Mouse (Mus musculus): ENCODE measurements around the gene Enpp3. TPM values are rescaled to one million over a fixed set of nuclear protein-coding genes. Genes with fewer than 3 reads are reported as not detected.

The Enpp3 gene
- polyA plus RNA-seq, 1 experiment from 2014 or later, result 152 TPM

DNA sequence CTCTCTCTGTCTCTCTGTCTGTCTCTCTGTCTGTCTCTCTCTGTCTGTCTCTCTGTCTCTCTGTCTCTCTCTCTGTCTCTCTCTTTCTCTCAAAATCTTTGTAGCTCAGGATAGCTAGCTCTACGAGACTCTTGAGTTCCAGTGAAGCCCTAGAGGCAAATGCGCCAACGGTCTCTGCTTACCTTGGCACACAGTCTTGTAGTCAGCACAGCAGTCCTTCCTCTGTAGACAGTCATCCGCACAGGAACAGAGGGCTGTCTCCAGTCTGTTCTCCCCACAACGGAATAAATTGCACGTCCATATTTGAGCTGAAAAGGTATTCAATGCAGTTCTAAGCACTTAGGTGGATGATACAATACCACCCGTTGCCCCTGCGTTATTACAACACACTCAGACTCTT, 18.0 kb downstream of the Enpp3 start:
- H3K27ac ChIP-seq (ENCODE audit: low read depth, low read length), result no peak overlapping the region
- 0 out of 2 replicates have a peak, but pooled peaks cover 3% of the 10 kb centered on the region for H3K4me1 ChIP-seq (replicated peaks; ENCODE audit: control insufficient read depth, insufficient read depth, low read length)
- no peaks in the 10 kb centered on the region for H3K9me3 ChIP-seq (ENCODE audit: control insufficient read depth)
- 83% methylated on average over 8 of the region's 8 CpGs for WGBS
- H3K9ac ChIP-seq (ENCODE audit: low read depth, low read length), result no peak overlapping the region
- H3K4me3 ChIP-seq (ENCODE audit: low read depth, low read length), result no peak overlapping the region
- no peaks in the 10 kb centered on the region for H3K36me3 ChIP-seq (ENCODE audit: control insufficient read depth, insufficient read depth)
- H3K4me2 ChIP-seq (replicated peaks; ENCODE audit: low read depth), result no peak overlapping the region
- TF ChIP-seq CTCF (IDR thresholded peaks at IDR 0.05; ENCODE audit: low read depth), result no peak
- H3K27me3 ChIP-seq (replicated peaks; ENCODE audit: control insufficient read depth, insufficient read depth, low read length), result no peaks in the 10 kb centered on the region
- no peak for ATAC-seq

DNA sequence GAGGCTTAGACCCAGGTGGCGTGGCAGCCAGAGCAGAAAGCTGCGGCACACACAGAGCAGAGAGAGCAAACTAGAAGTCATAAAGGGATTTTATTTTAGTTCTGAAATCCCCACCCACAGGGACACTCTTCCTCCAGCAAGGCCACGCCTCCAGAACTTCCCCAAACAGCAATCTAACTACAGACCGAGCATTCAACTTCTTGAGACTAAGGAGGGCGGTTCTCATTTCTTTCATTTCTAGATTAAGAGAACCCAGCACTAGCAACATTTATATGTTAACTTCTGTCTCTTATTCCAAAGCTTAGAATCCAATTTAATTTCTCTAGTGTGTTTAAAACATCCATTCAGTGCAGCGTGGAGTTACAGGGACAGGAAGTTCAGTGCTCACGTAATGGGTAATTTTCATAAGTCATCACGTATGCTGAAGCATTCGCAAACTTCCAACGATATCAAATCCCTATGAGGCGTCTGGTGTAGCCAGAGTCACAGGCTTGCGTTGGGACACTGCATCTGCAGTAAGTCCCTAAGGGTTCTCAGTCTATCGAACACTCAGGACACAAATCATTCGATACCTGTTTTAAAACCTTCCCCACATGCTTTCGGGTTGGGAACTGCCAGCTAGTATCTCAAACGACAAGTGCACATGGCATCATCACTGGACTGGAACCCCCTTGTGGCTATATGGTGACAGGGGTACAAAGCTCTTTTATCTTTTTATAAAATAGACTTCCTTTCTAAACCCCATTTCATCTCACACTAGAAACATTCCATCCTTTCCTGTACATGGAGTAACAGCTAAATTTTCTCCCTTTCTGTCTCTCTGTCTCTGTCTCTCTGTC, 18.7 kb downstream of the Enpp3 start:
- no peaks in the 10 kb centered on the region for H3K36me3 ChIP-seq (ENCODE audit: control insufficient read depth, insufficient read depth)
- ATAC-seq, result no peak
- H3K4me1 ChIP-seq (replicated peaks; ENCODE audit: control insufficient read depth, insufficient read depth, low read length), result 0 out of 2 replicates have a peak, but pooled peaks cover 3% of the 10 kb centered on the region
- H3K4me2 ChIP-seq (replicated peaks; ENCODE audit: low read depth), result peak overlapping the region; percentile 9; the same call in 1 of the 2 replicates
- H3K9ac ChIP-seq (ENCODE audit: low read depth, low read length), result no peak overlapping the region
- WGBS, result 50% methylated on average over 16 of the region's 16 CpGs
- no peak overlapping the region for H3K4me3 ChIP-seq (ENCODE audit: low read depth, low read length)
- H3K27ac ChIP-seq (ENCODE audit: low read depth, low read length), result peak overlapping the region; percentile 5; the same call in 1 of the 2 replicates
- no peaks in the 10 kb centered on the region for H3K27me3 ChIP-seq (replicated peaks; ENCODE audit: control insufficient read depth, insufficient read depth, low read length)
- TF ChIP-seq CTCF (IDR thresholded peaks at IDR 0.05; ENCODE audit: low read depth), result no peak
- H3K9me3 ChIP-seq (ENCODE audit: control insufficient read depth), result no peaks in the 10 kb centered on the region

DNA sequence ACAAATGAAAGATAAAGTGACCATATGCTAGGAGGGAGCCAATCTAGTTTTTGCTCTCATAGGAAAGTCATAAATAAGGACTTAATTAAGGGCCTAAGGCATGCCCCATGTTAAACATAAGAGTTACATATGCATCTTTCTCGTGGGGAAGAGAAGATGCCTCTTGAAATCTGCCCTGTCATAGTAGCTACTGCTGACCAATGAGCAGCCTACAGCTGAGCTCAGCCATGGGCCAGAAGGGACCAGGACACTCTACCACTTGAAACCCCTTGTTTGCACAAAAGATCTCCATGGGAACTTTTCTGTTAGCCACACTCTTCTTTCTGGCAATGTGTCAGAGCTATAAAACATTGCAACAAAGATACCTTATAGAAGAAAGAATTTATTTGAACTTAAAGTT, 19.4 kb downstream of the Enpp3 start:
- no peak overlapping the region for H3K27ac ChIP-seq (ENCODE audit: low read depth, low read length)
- WGBS, result 24% methylated on average over 1 of the region's 1 CpGs

DNA sequence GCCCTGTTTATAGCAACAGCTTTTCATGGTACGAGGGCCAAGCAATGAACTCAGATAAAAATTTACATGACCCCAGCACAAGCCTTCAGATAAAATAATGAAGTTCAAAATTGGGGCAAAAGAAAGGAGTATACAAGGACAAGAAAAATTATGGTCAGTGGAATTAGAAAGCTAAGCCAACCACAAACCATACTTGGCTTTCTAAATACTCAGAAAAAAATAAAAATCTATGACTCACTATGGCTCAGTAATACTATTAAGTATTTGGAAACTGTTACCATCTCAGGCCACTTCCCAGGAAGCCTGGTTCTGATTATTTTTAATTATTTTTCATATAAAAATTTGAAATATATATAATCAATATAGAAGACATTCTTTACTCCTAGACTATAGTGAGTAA, 19.8 kb downstream of the Enpp3 start:
- Histone ChIP-seq H3K27ac (ENCODE audit: low read depth, low read length) (no peak overlapping the region), H3K4me1 (replicated peaks; ENCODE audit: control insufficient read depth, insufficient read depth, low read length) (0 out of 2 replicates have a peak, but pooled peaks cover 3% of the 10 kb centered on the region), H3K9ac (ENCODE audit: low read depth, low read length) (no peak overlapping the region), H3K9me3 (ENCODE audit: control insufficient read depth) (no peaks in the 10 kb centered on the region), H3K36me3 (ENCODE audit: control insufficient read depth, insufficient read depth) (0 out of 2 replicates have a peak, but pooled peaks cover 5% of the 10 kb centered on the region), H3K27me3 (replicated peaks; ENCODE audit: control insufficient read depth, insufficient read depth, low read length) (no peaks in the 10 kb centered on the region), H3K4me2 (replicated peaks; ENCODE audit: low read depth) (no peak overlapping the region), H3K4me3 (ENCODE audit: low read depth, low read length) (no peak overlapping the region)
- no peak for TF ChIP-seq CTCF (IDR thresholded peaks at IDR 0.05; ENCODE audit: low read depth)
- ATAC-seq, result no peak
- 45% methylated on average over 1 of the region's 1 CpGs for WGBS

More for the DNA sequence above, 19.4 kb downstream of the Enpp3 start:
- TF ChIP-seq CTCF (IDR thresholded peaks at IDR 0.05; ENCODE audit: low read depth), result no peak
- no peak overlapping the region for H3K9ac ChIP-seq (ENCODE audit: low read depth, low read length)
- H3K27me3 ChIP-seq (replicated peaks; ENCODE audit: control insufficient read depth, insufficient read depth, low read length), result no peaks in the 10 kb centered on the region
- 0 out of 2 replicates have a peak, but pooled peaks cover under 1% of the 10 kb centered on the region for H3K36me3 ChIP-seq (ENCODE audit: control insufficient read depth, insufficient read depth)
- H3K9me3 ChIP-seq (ENCODE audit: control insufficient read depth), result no peaks in the 10 kb centered on the region
- H3K4me1 ChIP-seq (replicated peaks; ENCODE audit: control insufficient read depth, insufficient read depth, low read length), result 0 out of 2 replicates have a peak, but pooled peaks cover 3% of the 10 kb centered on the region
- no peak for ATAC-seq
- no peak overlapping the region for H3K4me3 ChIP-seq (ENCODE audit: low read depth, low read length)
- H3K4me2 ChIP-seq (replicated peaks; ENCODE audit: low read depth), result no peak overlapping the region; the same call in 1 of the 2 replicates

DNA sequence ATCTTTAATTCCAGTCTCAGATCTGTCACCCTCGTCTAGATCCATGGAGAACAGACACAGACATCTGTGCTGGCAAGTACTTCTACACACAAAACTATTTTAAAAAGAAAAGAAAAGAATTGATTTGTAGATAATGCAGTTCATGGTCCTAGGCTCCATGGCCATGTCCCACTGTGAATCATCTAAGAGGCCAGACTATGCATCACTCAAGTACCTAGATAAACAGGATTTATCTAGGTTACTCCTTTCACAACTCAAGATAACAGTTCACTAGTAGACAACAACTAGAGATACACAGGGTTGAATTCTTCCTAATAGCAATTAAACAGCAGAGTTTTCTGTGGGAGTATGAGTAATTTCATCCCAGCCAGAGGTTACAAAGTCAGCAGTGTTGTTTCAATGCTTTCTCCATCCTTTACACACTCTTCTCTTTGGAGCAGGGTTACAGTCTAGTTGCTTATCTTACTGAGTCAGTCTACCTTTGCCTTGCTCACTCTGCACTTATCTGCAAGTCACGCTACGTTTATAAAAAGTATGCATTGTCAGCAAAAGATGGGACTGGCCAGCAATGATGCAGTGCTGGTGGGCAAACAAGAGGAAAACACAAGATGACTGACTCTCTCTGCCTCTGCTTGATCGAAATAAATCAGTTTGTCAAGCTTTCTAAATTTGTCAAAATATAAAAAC, 20.5 kb downstream of the Enpp3 start:
- no peaks in the 10 kb centered on the region for H3K9me3 ChIP-seq (ENCODE audit: control insufficient read depth)
- ATAC-seq, result peak; percentile 84
- WGBS, result 51% methylated on average over 4 of the region's 4 CpGs
- no peaks in the 10 kb centered on the region for H3K27me3 ChIP-seq (replicated peaks; ENCODE audit: control insufficient read depth, insufficient read depth, low read length)
- no peak for TF ChIP-seq CTCF (IDR thresholded peaks at IDR 0.05; ENCODE audit: low read depth)
- peak overlapping the region; percentile 55 for H3K27ac ChIP-seq (ENCODE audit: low read depth, low read length)
- no peak overlapping the region for H3K9ac ChIP-seq (ENCODE audit: low read depth, low read length)
- H3K36me3 ChIP-seq (ENCODE audit: control insufficient read depth, insufficient read depth), result peaks cover 12% of the 10 kb centered on the region; the same call in 1 of the 2 replicates
- H3K4me1 ChIP-seq (replicated peaks; ENCODE audit: control insufficient read depth, insufficient read depth, low read length), result 0 out of 2 replicates have a peak, but pooled peaks cover 3% of the 10 kb centered on the region
- no peak overlapping the region for H3K4me2 ChIP-seq (replicated peaks; ENCODE audit: low read depth)
- H3K4me3 ChIP-seq (ENCODE audit: low read depth, low read length), result no peak overlapping the region

DNA sequence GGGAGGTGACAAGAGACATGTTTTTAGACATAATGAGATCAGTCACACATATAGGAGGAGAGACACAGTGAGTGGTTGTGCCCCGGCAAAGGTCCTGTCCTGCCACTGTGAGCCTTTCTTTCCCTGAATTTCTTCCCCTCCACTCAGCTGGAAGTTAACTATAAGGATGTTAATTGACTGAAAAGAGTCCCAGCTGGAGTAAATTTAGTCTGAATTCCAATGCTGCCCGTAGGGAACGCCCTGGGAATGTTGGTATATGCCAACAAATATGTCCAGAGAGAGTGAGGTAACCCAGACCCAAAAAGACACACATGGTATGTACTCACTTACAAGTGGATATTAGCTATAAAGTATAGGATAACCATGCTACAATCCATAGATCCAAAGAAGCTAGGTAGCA, 23.1 kb downstream of the Enpp3 start:
- no peak overlapping the region for H3K4me2 ChIP-seq (replicated peaks; ENCODE audit: low read depth)
- H3K9me3 ChIP-seq (ENCODE audit: control insufficient read depth), result no peaks in the 10 kb centered on the region
- no peak overlapping the region for H3K27ac ChIP-seq (ENCODE audit: low read depth, low read length)
- H3K27me3 ChIP-seq (replicated peaks; ENCODE audit: control insufficient read depth, insufficient read depth, low read length), result no peaks in the 10 kb centered on the region
- peaks cover 21% of the 10 kb centered on the region; the same call in 1 of the 2 replicates for H3K36me3 ChIP-seq (ENCODE audit: control insufficient read depth, insufficient read depth)
- H3K9ac ChIP-seq (ENCODE audit: low read depth, low read length), result no peak overlapping the region
- H3K4me1 ChIP-seq (replicated peaks; ENCODE audit: control insufficient read depth, insufficient read depth, low read length), result no peaks in the 10 kb centered on the region
- no peak for TF ChIP-seq CTCF (IDR thresholded peaks at IDR 0.05; ENCODE audit: low read depth)
- H3K4me3 ChIP-seq (ENCODE audit: low read depth, low read length), result no peak overlapping the region
- 89% methylated on average over 3 of the region's 3 CpGs for WGBS
- no peak for ATAC-seq

Measured in intestine, postnatal 0 days (tissue).